Mouse (Mus musculus) CD8-positive naive resting alpha-beta T cell, adult 57 days (primary cell): ENCODE measurements around the gene A930033H14Rik. TPM values are rescaled to one million over a fixed set of nuclear protein-coding genes. Genes with fewer than 3 reads are reported as not detected.

Experiments
- total RNA-seq: library from RNA; stranded (reverse); gene quantifications from one replicate; pipeline ENCODE4 v1.2.4, GENCODE M21; 2023

Gene A930033H14Rik
- not detected for total RNA-seq

GRCm38 (mm10) chr10:69212542-69213440, at the start of gene A930033H14Rik:
Gene A930033H14Rik (minus strand): TSS chr10:69213098.

Other genes starting within 250 kb of the A930033H14Rik start
- gene Rhobtb1, start 61.7 kb downstream of the A930033H14Rik start, total RNA-seq, result 7.6 TPM
- 1.3 TPM for gene Cdk1, start 139.8 kb upstream of the A930033H14Rik start, total RNA-seq
- not detected for gene Ank3, start 185.7 kb upstream of the A930033H14Rik start, total RNA-seq